Mouse (Mus musculus): ENCODE measurements around the gene Vmn2r38.
"Not testable (repeated sequence)": the region's sequence is repeated elsewhere in the genome, so short reads cannot be mapped to it uniquely, and the experiment has no call there.

The Vmn2r38 gene

GRCm38 (mm10) chr7:9097781-9098180, at the start of gene Vmn2r38:
Gene Vmn2r38, minus strand, starts transcription at chr7:9097881.
- DNase-seq (ENCODE audit: low read depth, low spot score) = not testable (repeated sequence)

GRCm38 (mm10) chr7:9065353-9065752, 32.3 kb downstream of the Vmn2r38 start:
- DNase-seq (ENCODE audit: low read depth, low spot score) = not testable (repeated sequence)

GRCm38 (mm10) chr7:9030698-9031097, 67.0 kb downstream of the Vmn2r38 start, which contains the start of gene Vmn2r39:
Gene Vmn2r39, minus strand, starts transcription at chr7:9030798.
- DNase-seq (ENCODE audit: low read depth, low spot score) = not testable (repeated sequence)

Measured in brain, embryonic 18.5 days (tissue).